Mouse (Mus musculus) left cerebral cortex, postnatal 14 days (tissue): ENCODE data around the gene Rbpjl. TPM values are rescaled to one million over a fixed set of nuclear protein-coding genes. Genes with fewer than 3 reads are reported as not detected.

Experiments
- DNase-seq, 2 experiments: peaks; one replicate each; pipeline ENCODE4 v3.0.0; 2021 to 2022; ENCODE audit warnings: low spot score in 2 of 2, mixed read lengths in 1 of 2
- intact Hi-C: fragments of 180-260 bp; cut with DNase I; formaldehyde crosslinking; loops from one replicate; pipeline ENCODE4 v1.15.1; 2025
- long read RNA-seq, 2 experiments: library from polyadenylated mRNA; stranded (forward); transcript quantifications; one replicate each; pipeline ENCODE4 v2.0.0; 2021
- total RNA-seq, 2 experiments: library from RNA; stranded (reverse); gene quantifications; 2 replicates each; pipeline ENCODE4 v1.2.3; 2021

Rbpjl gene
- total RNA-seq = under 1 TPM; 0.32 to 0.42 TPM
- long read RNA-seq, experiment 1 = 0 reads
- long read RNA-seq, experiment 2, partial matches to known transcripts = 0 of 1 reads
- long read RNA-seq, experiment 2, other reads (novel, unspliced or antisense) = 1 of 1 reads

GRCm38 (mm10) chr2:164402906-164403305 is at the start of gene Rbpjl:
Gene Rbpjl (plus strand): TSS chr2:164403141.
- intact Hi-C loops = no loop called here
- peak; percentile 68 to 70 for DNase-seq

DNA sequence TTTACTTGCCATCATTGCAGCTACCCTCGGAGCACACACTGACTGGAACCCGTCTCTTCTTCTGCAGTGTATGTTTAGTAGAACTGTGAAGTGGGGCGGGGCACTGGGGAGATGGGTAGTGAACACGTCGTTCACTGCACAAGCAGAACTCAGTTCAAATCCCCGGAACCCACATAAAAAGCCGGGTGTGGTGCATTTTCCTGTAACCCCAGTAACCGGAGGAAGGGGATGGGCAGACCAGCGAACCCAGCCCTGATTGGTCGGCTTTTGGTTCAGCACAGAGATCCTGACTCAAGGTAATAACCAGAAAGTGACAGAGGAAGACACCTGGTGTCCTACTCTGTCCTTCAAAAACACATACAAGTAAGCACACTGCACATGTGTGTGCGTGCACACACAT is 49.6 kb upstream of the Rbpjl start:
- intact Hi-C loops = no loop called here
- no peak for DNase-seq

- no peak for DNase-seq
- intact Hi-C loops = no loop called here
Observed at GRCm38 (mm10) chr2:164356177-164356967, 46.6 kb upstream of the Rbpjl start.

DNA sequence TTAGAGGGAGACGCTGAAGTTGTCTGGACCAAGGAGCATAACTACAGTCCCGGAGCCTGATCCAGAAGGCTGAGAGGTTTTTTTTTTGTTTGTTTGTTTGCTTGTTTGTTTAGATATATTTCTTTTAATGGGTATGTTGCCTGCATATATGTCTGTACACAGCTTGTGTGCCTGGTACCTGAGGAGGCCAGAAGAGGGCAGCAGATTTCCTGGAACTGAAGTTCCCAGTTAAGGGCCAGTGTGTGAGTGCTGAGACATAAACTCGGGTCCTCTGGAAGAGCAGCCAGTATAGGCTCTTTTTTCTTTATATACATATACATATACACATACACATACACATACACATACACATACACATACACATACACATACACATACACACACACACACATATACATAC is 44.6 kb upstream of the Rbpjl start:
- no peak for DNase-seq
- intact Hi-C loops = no loop called here

DNA sequence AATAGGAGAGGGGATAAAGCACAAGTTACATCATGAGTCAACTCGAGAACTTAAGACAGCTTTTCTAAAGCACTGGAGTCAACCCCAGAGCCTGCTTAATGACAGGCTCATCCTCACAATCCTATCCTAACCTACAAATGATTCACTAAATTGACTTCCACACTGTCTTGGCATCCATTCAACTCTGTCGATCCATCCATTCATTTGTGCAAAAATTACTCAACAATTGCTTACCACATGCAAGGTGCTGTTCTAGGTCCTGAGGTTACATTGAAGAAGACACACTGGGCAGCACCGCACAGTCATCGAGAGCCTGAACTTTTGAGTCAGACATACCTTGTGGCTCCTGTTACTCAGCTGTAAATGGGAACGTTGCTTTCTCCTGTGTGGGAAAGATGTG is 43.9 kb upstream of the Rbpjl start:
- DNase-seq = no peak
- intact Hi-C loops = no loop called here

- no peak for DNase-seq
- intact Hi-C loops = no loop called here
Observed at GRCm38 (mm10) chr2:164359668-164360067, 43.3 kb upstream of the Rbpjl start.

DNA sequence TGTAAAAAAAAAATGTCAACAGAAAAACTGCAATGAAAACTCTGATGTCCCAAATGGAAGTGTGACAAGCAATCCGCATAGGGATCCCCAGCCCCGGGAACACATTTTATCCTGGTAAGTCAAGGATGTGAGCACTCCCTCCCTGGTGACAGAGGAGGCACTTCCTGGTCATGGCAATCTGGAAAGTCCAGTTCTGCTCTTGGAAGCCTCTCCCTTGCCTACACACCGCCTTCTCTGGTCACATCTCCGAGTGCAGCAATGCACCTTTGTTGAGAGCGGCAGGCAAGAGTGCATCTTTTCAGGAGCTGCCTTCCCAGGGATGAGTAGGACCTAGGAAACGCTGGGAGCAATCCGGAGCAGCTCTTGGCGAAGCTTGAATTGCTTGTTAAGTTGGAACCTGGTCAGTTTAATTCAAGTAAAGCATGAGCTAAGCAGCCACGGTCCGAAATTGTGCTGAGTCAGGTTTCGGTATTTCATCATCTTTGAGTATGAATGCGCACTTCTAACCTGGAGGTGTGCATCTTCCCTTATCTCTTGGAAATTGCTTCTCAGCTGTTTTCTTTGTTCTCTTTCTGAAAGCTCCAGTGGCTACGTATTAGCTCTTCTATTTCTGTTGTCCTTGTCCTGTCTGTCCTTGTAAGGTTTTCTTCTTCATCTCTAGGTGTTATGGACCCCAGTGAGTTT is 41.8 kb upstream of the Rbpjl start:
- DNase-seq = no peak
- intact Hi-C loops = no loop called here

DNA sequence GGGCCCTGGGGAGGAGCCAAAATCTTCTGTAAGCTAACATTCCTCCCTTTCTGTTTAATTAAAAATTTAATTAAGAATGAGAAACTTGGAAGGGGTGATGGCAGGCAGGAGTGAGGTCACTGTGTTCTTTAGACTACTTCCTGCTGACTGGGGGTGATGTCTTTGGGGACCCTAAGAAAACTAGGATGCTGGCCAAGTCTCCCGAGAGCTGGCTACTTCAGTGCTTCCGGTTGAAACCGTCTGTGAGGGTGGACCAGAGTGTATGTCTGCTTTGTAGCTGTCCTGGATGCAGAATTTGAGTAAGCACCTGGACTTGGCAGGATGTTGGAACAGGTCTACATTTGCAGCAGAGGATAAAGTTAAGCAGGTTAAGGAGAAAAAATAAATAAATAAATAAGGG is 36.0 kb upstream of the Rbpjl start:
- intact Hi-C loops = no loop called here
- no peak for DNase-seq

DNA sequence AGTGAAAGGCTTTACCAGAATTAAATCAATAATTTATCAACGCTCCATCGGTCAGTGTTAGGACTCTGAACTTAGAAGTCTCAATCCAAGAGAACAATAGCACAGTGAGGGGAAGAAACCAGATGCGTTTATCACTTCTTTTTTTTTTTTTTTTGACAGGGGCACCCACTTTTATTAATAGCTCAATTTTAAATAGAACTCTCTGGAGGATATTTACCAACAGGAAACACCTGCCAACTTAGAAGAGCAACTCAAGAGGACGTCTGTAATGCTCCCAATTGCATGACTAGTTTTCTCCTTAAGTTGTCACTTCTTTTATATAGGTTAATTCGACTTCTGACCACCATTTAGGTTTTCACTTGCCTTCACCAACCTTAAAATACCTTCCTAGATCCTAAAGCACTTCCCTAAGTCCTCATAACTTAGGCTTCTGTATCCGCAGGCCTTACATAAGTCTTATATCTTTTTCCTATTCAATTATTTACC is 34.3 kb upstream of the Rbpjl start:
- intact Hi-C loops = no loop called here
- DNase-seq = no peak

GRCm38 (mm10) chr2:164371371-164371770 is 31.6 kb upstream of the Rbpjl start:
- intact Hi-C loops = no loop called here
- DNase-seq = no peak

DNA sequence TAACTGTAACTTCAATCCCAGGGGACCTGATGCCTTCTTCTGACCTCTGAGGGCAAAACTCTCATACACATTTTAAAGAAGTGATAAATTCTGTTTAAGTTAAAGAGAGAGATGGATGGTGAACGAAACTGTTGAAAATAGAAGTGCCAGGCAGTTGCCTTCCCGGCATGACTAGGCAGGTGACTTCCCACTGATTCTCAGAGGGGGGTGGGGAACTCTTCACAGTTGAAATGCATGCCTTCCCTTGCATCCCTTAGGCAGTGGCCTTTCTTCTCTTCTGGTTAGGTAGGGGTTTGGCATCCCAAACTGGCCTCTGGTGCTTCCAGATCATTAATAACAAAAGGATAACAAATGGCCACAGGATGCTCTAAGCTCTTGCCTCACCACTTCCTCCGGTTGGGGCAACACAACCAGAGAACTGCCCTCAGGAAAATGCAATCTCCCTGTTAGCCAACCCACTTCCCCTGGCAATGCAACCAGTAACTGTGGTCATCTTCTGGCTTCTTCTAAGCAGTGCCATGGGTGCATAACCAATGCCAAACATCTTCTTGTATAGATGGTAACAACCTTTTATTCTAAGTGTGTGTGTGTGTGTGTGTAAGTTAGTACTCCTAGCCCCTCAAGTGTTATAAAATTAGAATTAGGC is 30.4 kb upstream of the Rbpjl start:
- DNase-seq = no peak
- intact Hi-C loops = no loop called here

- peak; percentile 15 to 18 for DNase-seq
- intact Hi-C loops = no loop called here
Observed at GRCm38 (mm10) chr2:164373187-164373586, 29.8 kb upstream of the Rbpjl start.

- intact Hi-C loops = no loop called here
- no peak for DNase-seq
Observed at GRCm38 (mm10) chr2:164377478-164378426, 25.2 kb upstream of the Rbpjl start.

DNA sequence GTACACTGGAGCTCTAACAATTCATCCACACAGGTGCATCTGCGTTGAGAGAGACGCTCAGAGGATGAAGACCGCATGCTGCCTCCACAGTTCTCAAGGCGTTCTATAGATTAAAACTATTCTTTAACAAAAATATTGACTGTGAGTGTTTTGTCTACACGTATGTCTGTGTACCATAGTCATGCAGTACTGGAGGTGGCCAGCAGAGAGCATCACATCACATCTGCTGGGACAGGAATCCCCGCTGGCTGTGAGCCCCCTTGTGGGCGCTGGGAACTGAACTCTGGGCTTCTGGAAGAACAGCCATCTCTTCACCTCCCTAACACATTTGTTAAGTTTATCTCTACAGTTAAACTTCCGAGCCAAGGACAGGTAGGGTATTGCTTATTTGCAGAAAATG is 21.2 kb upstream of the Rbpjl start:
- no peak for DNase-seq
- intact Hi-C loops = no loop called here

- no peak for DNase-seq
- intact Hi-C loops = no loop called here
Observed at GRCm38 (mm10) chr2:164382971-164383370, 20.0 kb upstream of the Rbpjl start.

GRCm38 (mm10) chr2:164383656-164384399 is 19.1 kb upstream of the Rbpjl start:
- intact Hi-C loops = no loop called here
- DNase-seq = no peak

DNA sequence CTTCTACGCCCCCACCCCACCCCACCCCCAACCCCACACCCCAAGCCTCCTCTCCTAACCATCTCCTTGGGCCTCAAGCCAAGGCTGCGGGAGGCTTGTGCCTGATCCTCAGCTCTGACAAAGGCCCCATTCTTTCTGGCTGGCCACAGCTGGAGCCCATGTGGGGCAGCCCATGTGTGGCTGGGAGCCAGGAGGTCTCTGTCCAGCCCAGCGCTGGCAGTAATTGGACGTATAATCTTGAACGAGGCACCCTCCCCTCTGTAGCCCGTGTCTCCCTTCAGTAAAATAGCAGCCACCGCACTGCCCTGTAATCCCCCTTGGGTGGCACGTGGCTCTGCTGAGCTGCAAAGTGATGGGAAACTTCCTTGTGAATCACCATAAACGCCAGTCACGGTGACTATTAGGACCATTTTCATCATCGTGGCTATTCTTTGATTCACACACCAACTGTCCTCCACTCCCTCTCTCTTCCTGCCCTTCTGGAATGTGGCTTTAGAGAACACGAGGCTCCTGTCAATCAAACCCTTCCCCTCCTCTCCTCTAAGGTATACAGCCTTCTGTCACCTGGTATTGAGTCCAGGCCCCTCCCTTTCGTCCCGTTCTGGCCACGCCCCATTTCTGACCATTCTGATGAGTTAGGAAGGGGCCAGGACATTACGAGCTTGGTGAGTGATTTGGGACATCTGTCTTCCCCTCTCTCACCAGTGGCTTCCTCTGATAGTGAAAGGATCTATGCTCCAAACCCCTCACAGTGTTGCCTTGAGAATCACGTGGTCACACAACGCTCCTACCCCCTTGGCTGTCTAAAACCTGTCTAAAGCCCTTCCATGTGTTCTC is 16.8 kb upstream of the Rbpjl start:
- DNase-seq = peak; percentile 53 to 59
- intact Hi-C loops = loop anchor here (5.0 kb wide), 2 partner anchors 254 to 284 kb away; no protein-coding TSS in a partner anchor
